Mouse (Mus musculus) 3T3-L1 (cell line): Measurements from ENCODE around the gene Ces1f.

Experiments used
- DNase-seq: peaks from one replicate; pipeline ENCODE4 v3.0.0-alpha.2; 2015; ENCODE audit warnings: low read depth, low spot score

Gene Ces1f

GRCm38 (mm10) chr8:93211091-93211490 lies 68.5 kb downstream of the Ces1f start:
- DNase-seq = no peak
